Mouse (Mus musculus): ENCODE measurements around the gene Actc1. TPM values are rescaled to one million over a fixed set of nuclear protein-coding genes. Genes with fewer than 3 reads are reported as not detected.

Gene Actc1
- total and polyA plus RNA-seq, 3 experiments = 9,778 to 24,627 (median 11,260) TPM

GRCm38 (mm10) chr2:114050150-114050549, 3.2 kb downstream of the Actc1 start:
- H3K4me1 ChIP-seq (ENCODE audit: control insufficient read depth, insufficient read depth, low read length) = no peaks in the 10 kb centered on the region; the same call in 1 of the 2 replicates
- intact Hi-C loops (cut with DNase I) = loop anchor here (2.0 kb wide), 1 partner anchor 69 kb away; no protein-coding TSS in a partner anchor
- peak overlapping the region; percentile 45 for H3K9ac ChIP-seq (ENCODE audit: low read depth, low read length)
- no peaks in the 10 kb centered on the region for H3K79me2 ChIP-seq (replicated peaks; ENCODE audit: control insufficient read depth, insufficient read depth, low read length)
- 69% methylated on average over 7 of the region's 7 CpGs for WGBS
- H3K27ac ChIP-seq = peak overlapping the region; percentile 90
- no peak for DNase-seq
- H3K4me3 ChIP-seq = peak overlapping the region; percentile 55
- H3K27me3 ChIP-seq (ENCODE audit: control insufficient read depth, insufficient read depth, low read length) = no peaks in the 10 kb centered on the region
- peaks cover 15% of the 10 kb centered on the region for H3K36me3 ChIP-seq (ENCODE audit: control insufficient read depth, insufficient read depth, low read length)
- 0 out of 2 replicates have a peak, but pooled peaks have one; percentile 13 for TF ChIP-seq EP300 (IDR thresholded peaks at IDR 0.05; ENCODE audit: insufficient read depth, low read depth, low read length)
- no peak for TF ChIP-seq CTCF (IDR thresholded peaks at IDR 0.05)
- TF ChIP-seq POLR2A (IDR thresholded peaks at IDR 0.05; ENCODE audit: insufficient read depth, low read depth, low read length) = peak; percentile 71

- no peak for DNase-seq
- H3K4me3 ChIP-seq = peak overlapping the region; percentile 55
Observed at GRCm38 (mm10) chr2:114049372-114049771, 4.0 kb downstream of the Actc1 start.

GRCm38 (mm10) chr2:114047960-114048611, 5.3 kb downstream of the Actc1 start:
- Histone ChIP-seq H3K79me2 (replicated peaks; ENCODE audit: control insufficient read depth, insufficient read depth, low read length) (no peaks in the 10 kb centered on the region), H3K36me3 (ENCODE audit: control insufficient read depth, insufficient read depth, low read length) (peaks cover 15% of the 10 kb centered on the region), H3K27ac (no peak overlapping the region; the same call in 1 of the 2 replicates), H3K9ac (ENCODE audit: low read depth, low read length) (peak overlapping the region; percentile 47; the same call in 1 of the 2 replicates), H3K4me3 (peak overlapping the region; percentile 9; the same call in 1 of the 2 replicates), H3K4me1 (ENCODE audit: control insufficient read depth, insufficient read depth, low read length) (no peaks in the 10 kb centered on the region; the same call in 1 of the 2 replicates), H3K27me3 (ENCODE audit: control insufficient read depth, insufficient read depth, low read length) (no peaks in the 10 kb centered on the region)
- no peak for DNase-seq
- intact Hi-C loops (cut with DNase I) = no loop called here
- peak; percentile 55; the same call in 1 of the 2 replicates for TF ChIP-seq EP300 (IDR thresholded peaks at IDR 0.05; ENCODE audit: insufficient read depth, low read depth, low read length)
- no peak for TF ChIP-seq CTCF (IDR thresholded peaks at IDR 0.05)
- TF ChIP-seq POLR2A (IDR thresholded peaks at IDR 0.05; ENCODE audit: insufficient read depth, low read depth, low read length) = peak; percentile 66
- 49% methylated on average over 5 of the region's 5 CpGs for WGBS

More at GRCm38 (mm10) chr2:114049372-114049771, 4.0 kb downstream of the Actc1 start:
- H3K79me2 ChIP-seq (replicated peaks; ENCODE audit: control insufficient read depth, insufficient read depth, low read length) = no peaks in the 10 kb centered on the region
- H3K27me3 ChIP-seq (ENCODE audit: control insufficient read depth, insufficient read depth, low read length) = no peaks in the 10 kb centered on the region
- peaks cover 15% of the 10 kb centered on the region for H3K36me3 ChIP-seq (ENCODE audit: control insufficient read depth, insufficient read depth, low read length)
- TF ChIP-seq POLR2A (IDR thresholded peaks at IDR 0.05; ENCODE audit: insufficient read depth, low read depth, low read length) = peak; percentile 61
- no peak for TF ChIP-seq EP300 (IDR thresholded peaks at IDR 0.05; ENCODE audit: insufficient read depth, low read depth, low read length)
- 52% methylated on average over 7 of the region's 7 CpGs for WGBS
- H3K9ac ChIP-seq (ENCODE audit: low read depth, low read length) = peak overlapping the region; percentile 73
- H3K27ac ChIP-seq = peak overlapping the region; percentile 90
- intact Hi-C loops (cut with DNase I) = no loop called here
- H3K4me1 ChIP-seq (ENCODE audit: control insufficient read depth, insufficient read depth, low read length) = no peaks in the 10 kb centered on the region; the same call in 1 of the 2 replicates

GRCm38 (mm10) chr2:114046151-114046664, 7.1 kb downstream of the Actc1 start:
- H3K27ac ChIP-seq = no peak overlapping the region
- H3K9ac ChIP-seq (ENCODE audit: low read depth, low read length) = no peak overlapping the region
- peaks cover 15% of the 10 kb centered on the region for H3K36me3 ChIP-seq (ENCODE audit: control insufficient read depth, insufficient read depth, low read length)
- WGBS = 66% methylated on average over 5 of the region's 5 CpGs
- no peak for DNase-seq
- intact Hi-C loops (cut with DNase I) = no loop called here
- H3K4me3 ChIP-seq = no peak overlapping the region
- no peaks in the 10 kb centered on the region for H3K27me3 ChIP-seq (ENCODE audit: control insufficient read depth, insufficient read depth, low read length)
- TF ChIP-seq CTCF (IDR thresholded peaks at IDR 0.05) (no peak), POLR2A (IDR thresholded peaks at IDR 0.05; ENCODE audit: insufficient read depth, low read depth, low read length) (peak; percentile 59)
- no peaks in the 10 kb centered on the region; the same call in 1 of the 2 replicates for H3K4me1 ChIP-seq (ENCODE audit: control insufficient read depth, insufficient read depth, low read length)
- H3K79me2 ChIP-seq (replicated peaks; ENCODE audit: control insufficient read depth, insufficient read depth, low read length) = no peaks in the 10 kb centered on the region

- intact Hi-C loops (cut with DNase I) = no loop called here
- Histone ChIP-seq H3K9ac (ENCODE audit: low read depth, low read length) (no peak overlapping the region), H3K27me3 (ENCODE audit: control insufficient read depth, insufficient read depth, low read length) (no peaks in the 10 kb centered on the region), H3K36me3 (ENCODE audit: control insufficient read depth, insufficient read depth, low read length) (no peaks in the 10 kb centered on the region), H3K4me3 (no peak overlapping the region), H3K79me2 (replicated peaks; ENCODE audit: control insufficient read depth, insufficient read depth, low read length) (no peaks in the 10 kb centered on the region), H3K4me1 (ENCODE audit: control insufficient read depth, insufficient read depth, low read length) (no peaks in the 10 kb centered on the region), H3K27ac (no peak overlapping the region)
- no peak for DNase-seq
- WGBS = 56% methylated on average over 2 of the region's 2 CpGs
- no peak for TF ChIP-seq POLR2A (IDR thresholded peaks at IDR 0.05; ENCODE audit: insufficient read depth, low read depth, low read length)
- no peak for TF ChIP-seq CTCF (IDR thresholded peaks at IDR 0.05)
- no peak for TF ChIP-seq EP300 (IDR thresholded peaks at IDR 0.05; ENCODE audit: insufficient read depth, low read depth, low read length)
Observed at GRCm38 (mm10) chr2:114037926-114038325, 15.4 kb downstream of the Actc1 start.

GRCm38 (mm10) chr2:114032259-114032658, 21.1 kb downstream of the Actc1 start:
- no peaks in the 10 kb centered on the region for H3K36me3 ChIP-seq (ENCODE audit: control insufficient read depth, insufficient read depth, low read length)
- 32% methylated on average over 2 of the region's 2 CpGs for WGBS
- no peak overlapping the region for H3K4me3 ChIP-seq
- H3K79me2 ChIP-seq (replicated peaks; ENCODE audit: control insufficient read depth, insufficient read depth, low read length) = no peaks in the 10 kb centered on the region
- no peaks in the 10 kb centered on the region for H3K4me1 ChIP-seq (ENCODE audit: control insufficient read depth, insufficient read depth, low read length)
- no peak overlapping the region for H3K27ac ChIP-seq
- intact Hi-C loops (cut with DNase I) = no loop called here
- DNase-seq = no peak
- TF ChIP-seq POLR2A (IDR thresholded peaks at IDR 0.05; ENCODE audit: insufficient read depth, low read depth, low read length) = no peak
- TF ChIP-seq CTCF (IDR thresholded peaks at IDR 0.05) = no peak
- TF ChIP-seq EP300 (IDR thresholded peaks at IDR 0.05; ENCODE audit: insufficient read depth, low read depth, low read length) = no peak
- no peaks in the 10 kb centered on the region for H3K27me3 ChIP-seq (ENCODE audit: control insufficient read depth, insufficient read depth, low read length)
- H3K9ac ChIP-seq (ENCODE audit: low read depth, low read length) = no peak overlapping the region

Data from heart, adult 2 months (tissue).